Mouse (Mus musculus): ENCODE data around the gene Mfsd2b. TPM values are rescaled to one million over a fixed set of nuclear protein-coding genes. Genes with fewer than 3 reads are reported as not detected.
A peak's percentile ranks its signal among the peaks of the same experiment; 100 is the strongest.

Gene Mfsd2b
- polyA plus RNA-seq, 1 experiment = 162 TPM

DNA sequence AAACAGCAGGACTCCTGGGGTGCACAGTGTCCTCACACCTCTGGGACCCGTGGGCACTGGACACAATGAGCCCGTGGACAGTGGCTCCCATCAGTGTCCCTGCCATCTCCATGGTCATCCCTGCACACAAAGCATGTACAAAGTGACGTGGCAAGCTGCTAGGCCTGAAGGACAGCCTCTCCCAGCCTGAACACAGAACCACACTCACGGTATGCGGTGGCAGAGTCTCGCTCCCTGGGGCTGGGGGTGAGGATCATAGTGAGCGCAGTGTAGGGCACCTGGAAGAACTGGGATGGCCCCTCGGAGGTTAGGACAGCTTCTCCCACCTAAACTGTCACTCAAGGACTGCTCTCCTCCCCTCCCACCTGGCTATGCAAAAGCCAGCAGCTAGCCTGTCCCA, 5.2 kb downstream of the Mfsd2b start:
- TF ChIP-seq CTCF (IDR thresholded peaks at IDR 0.05; ENCODE audit: control insufficient read depth, insufficient read depth, low read length) (no peak), POLR2A (IDR thresholded peaks at IDR 0.05; ENCODE audit: borderline replicate concordance, control insufficient read depth, low read depth, low read length) (no peak)
- H3K27ac ChIP-seq (ENCODE audit: control insufficient read depth, insufficient read depth, low read depth, low read length, poor library complexity) = no peak overlapping the region
- no peak overlapping the region for H3K4me3 ChIP-seq (replicated peaks; ENCODE audit: control insufficient read depth, low read depth, low read length)
- no peaks in the 10 kb centered on the region for H3K4me1 ChIP-seq (ENCODE audit: control insufficient read depth, insufficient read depth, low read length)
- WGBS = 87% methylated on average over 8 of the region's 8 CpGs

DNA sequence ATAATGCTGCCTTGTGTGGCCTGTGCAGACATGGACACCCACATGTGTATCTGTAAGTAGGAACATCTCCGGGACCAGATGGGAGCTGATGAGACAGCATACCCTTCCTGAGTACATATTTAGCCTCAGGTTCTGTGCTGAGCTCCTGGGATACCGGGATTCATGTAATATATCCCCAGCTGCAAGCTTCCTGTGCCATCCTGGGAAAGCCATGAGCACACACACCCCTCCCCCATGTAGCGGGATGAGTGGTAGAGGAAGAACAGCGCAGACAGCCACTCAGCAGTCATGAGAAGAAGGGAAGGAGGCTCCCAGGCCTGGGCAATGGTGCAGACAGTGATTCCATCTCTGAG, 9.8 kb downstream of the Mfsd2b start:
- Histone ChIP-seq H3K4me1 (ENCODE audit: control insufficient read depth, insufficient read depth, low read length) (no peaks in the 10 kb centered on the region), H3K4me3 (replicated peaks; ENCODE audit: control insufficient read depth, low read depth, low read length) (no peak overlapping the region), H3K27ac (ENCODE audit: control insufficient read depth, insufficient read depth, low read depth, low read length, poor library complexity) (no peak overlapping the region)
- TF ChIP-seq POLR2A (IDR thresholded peaks at IDR 0.05; ENCODE audit: borderline replicate concordance, control insufficient read depth, low read depth, low read length) = no peak
- no peak for TF ChIP-seq CTCF (IDR thresholded peaks at IDR 0.05; ENCODE audit: control insufficient read depth, insufficient read depth, low read length)
- 84% methylated on average over 4 of the region's 4 CpGs for WGBS

DNA sequence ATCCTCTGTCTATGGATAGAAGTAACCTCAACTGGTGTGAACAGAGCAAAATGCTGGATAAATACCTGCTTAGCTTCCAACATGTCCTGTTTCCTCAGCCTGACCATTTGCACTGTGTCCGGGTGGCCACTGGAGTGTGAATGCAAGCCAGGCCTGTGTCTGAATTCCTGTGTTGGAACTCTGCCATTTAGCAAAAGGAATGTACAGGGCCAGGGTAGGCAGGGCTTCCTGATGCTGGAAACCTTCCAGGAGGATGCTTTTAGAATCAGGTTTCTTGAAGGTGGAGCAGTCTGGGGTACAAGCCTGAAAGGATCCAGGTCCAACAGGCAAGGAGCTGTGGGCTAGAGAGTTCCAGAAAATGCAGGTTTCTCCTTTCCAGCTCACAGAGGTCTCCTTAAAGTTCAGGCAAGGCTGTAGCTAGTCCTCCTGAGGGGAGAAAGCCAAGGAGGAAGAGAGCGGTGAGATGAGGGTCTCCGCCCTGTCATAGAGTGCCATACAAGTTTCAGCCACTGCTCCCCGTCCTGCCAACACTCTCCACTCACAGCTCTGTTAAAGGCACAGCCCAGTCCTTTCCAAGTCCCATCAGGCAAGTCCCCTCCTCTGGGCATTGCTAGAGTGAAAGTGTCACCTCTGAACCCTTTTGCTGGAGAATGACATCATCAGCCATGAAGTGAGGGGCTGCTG, 10.4 kb downstream of the Mfsd2b start:
- Histone ChIP-seq H3K4me1 (ENCODE audit: control insufficient read depth, insufficient read depth, low read length) (no peaks in the 10 kb centered on the region), H3K4me3 (replicated peaks; ENCODE audit: control insufficient read depth, low read depth, low read length) (no peak overlapping the region), H3K27ac (ENCODE audit: control insufficient read depth, insufficient read depth, low read depth, low read length, poor library complexity) (no peak overlapping the region)
- WGBS = 91% methylated on average over 4 of the region's 4 CpGs
- TF ChIP-seq POLR2A (IDR thresholded peaks at IDR 0.05; ENCODE audit: borderline replicate concordance, control insufficient read depth, low read depth, low read length) (no peak), CTCF (IDR thresholded peaks at IDR 0.05; ENCODE audit: control insufficient read depth, insufficient read depth, low read length) (no peak)

DNA sequence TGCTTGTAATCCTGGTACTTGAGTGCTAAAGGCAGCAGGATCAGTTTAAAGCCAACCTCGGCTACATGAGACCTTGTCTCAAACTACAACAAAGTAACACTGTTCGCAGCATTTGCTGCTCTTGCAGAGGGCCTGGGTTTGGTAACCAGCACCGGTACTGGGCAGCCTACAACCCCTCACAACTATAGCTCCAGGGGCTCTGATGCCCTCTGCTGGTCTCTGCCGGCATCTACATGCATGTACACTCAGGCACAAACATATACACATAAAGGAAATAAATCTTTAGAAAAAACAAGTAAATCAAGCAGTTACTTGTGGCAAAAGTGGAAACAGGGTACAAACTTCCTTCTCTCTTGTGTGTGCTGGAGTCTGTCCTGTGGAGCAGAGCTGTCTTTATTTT, 11.5 kb downstream of the Mfsd2b start:
- no peak overlapping the region for H3K27ac ChIP-seq (ENCODE audit: control insufficient read depth, insufficient read depth, low read depth, low read length, poor library complexity)
- H3K4me3 ChIP-seq (replicated peaks; ENCODE audit: control insufficient read depth, low read depth, low read length) = no peak overlapping the region
- no peak for TF ChIP-seq POLR2A (IDR thresholded peaks at IDR 0.05; ENCODE audit: borderline replicate concordance, control insufficient read depth, low read depth, low read length)
- peak; percentile 34; the same call in 1 of the 2 replicates for TF ChIP-seq CTCF (IDR thresholded peaks at IDR 0.05; ENCODE audit: control insufficient read depth, insufficient read depth, low read length)
- 91% methylated on average over 4 of the region's 4 CpGs for WGBS
- no peaks in the 10 kb centered on the region for H3K4me1 ChIP-seq (ENCODE audit: control insufficient read depth, insufficient read depth, low read length)

DNA sequence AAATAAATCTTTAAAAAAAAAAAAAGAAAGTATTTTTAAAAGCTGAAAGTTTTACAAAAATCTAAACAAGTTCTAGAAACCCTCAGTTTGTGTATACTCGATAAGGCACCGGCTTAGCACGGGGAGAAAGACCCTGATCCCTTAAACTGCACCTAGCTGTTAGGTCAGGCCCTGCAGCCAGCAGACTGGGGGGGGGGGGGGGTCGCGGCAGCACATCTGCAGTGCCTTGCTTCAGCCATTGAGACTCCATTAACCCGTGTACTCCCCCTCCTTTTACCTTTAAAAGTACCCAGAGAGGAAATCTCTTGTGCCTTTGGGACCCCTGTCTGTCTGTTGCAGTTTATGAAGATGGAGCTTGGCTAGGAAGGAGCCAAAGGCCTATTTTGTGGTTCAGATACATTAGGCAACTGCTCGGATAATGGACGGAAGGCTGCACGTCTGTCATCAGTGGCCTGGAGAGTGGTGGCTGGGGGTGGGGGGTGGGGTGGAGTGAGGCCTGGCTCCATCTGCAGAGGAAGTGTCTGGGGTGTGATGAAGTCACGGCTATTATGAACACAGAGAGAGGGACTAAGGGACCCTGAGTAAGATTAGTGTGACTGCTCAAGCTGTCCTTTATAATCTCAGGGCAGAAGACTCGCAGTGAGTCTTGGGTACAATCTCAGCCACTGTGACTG, 14.8 kb downstream of the Mfsd2b start:
- Histone ChIP-seq H3K4me3 (replicated peaks; ENCODE audit: control insufficient read depth, low read depth, low read length) (no peak overlapping the region), H3K27ac (ENCODE audit: control insufficient read depth, insufficient read depth, low read depth, low read length, poor library complexity) (no peak overlapping the region), H3K4me1 (ENCODE audit: control insufficient read depth, insufficient read depth, low read length) (no peaks in the 10 kb centered on the region)
- TF ChIP-seq POLR2A (IDR thresholded peaks at IDR 0.05; ENCODE audit: borderline replicate concordance, control insufficient read depth, low read depth, low read length) = no peak
- TF ChIP-seq CTCF (IDR thresholded peaks at IDR 0.05; ENCODE audit: control insufficient read depth, insufficient read depth, low read length) = no peak
- 46% methylated on average over 11 of the region's 11 CpGs for WGBS

DNA sequence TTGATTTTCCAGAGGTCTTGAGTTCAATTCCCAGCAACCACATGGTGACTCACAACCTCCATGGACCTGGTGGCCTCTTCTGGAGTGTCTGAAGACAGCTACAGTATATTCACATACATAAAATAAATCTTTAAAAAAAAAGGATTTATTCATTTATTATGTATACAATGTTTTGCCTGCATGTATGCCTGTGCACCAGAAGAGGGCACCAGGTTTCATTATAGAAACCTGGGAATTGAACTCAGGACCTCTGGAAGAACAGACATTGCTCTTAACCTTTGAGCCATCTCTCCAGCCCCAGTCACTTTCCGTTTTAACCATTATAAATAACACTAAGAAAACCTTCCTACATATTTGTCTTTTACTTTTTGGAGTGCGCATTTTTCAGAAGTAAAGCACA, 17.3 kb downstream of the Mfsd2b start:
- H3K4me1 ChIP-seq (ENCODE audit: control insufficient read depth, insufficient read depth, low read length) = no peaks in the 10 kb centered on the region
- no peak for TF ChIP-seq POLR2A (IDR thresholded peaks at IDR 0.05; ENCODE audit: borderline replicate concordance, control insufficient read depth, low read depth, low read length)
- TF ChIP-seq CTCF (IDR thresholded peaks at IDR 0.05; ENCODE audit: control insufficient read depth, insufficient read depth, low read length) = no peak
- H3K4me3 ChIP-seq (replicated peaks; ENCODE audit: control insufficient read depth, low read depth, low read length) = no peak overlapping the region
- WGBS = 90% methylated on average over 2 of the region's 2 CpGs
- no peak overlapping the region for H3K27ac ChIP-seq (ENCODE audit: control insufficient read depth, insufficient read depth, low read depth, low read length, poor library complexity)

DNA sequence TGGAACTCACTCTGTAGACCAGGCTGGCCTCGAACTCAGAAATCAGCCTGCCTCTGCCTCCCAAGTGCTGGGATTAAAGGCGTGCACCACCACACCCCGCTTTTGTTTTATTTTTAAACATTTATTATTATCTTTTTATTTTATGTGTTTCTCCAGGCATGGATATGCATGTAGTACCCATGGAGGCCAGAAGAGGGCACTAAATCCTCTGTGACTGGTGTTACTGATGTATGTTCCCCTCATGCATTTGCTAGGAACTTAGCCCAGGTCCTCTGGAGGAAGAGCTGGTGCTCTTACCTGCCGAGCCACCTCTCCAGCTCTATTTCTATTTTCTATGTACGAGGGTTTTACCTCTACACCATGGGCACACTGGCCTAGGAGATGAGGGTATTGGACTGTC, 18.0 kb downstream of the Mfsd2b start:
- TF ChIP-seq CTCF (IDR thresholded peaks at IDR 0.05; ENCODE audit: control insufficient read depth, insufficient read depth, low read length) (peak; percentile 23; the same call in 1 of the 2 replicates), POLR2A (IDR thresholded peaks at IDR 0.05; ENCODE audit: borderline replicate concordance, control insufficient read depth, low read depth, low read length) (no peak)
- 86% methylated on average over 5 of the region's 5 CpGs for WGBS
- no peak overlapping the region for H3K27ac ChIP-seq (ENCODE audit: control insufficient read depth, insufficient read depth, low read depth, low read length, poor library complexity)
- no peak overlapping the region for H3K4me3 ChIP-seq (replicated peaks; ENCODE audit: control insufficient read depth, low read depth, low read length)
- no peaks in the 10 kb centered on the region for H3K4me1 ChIP-seq (ENCODE audit: control insufficient read depth, insufficient read depth, low read length)

DNA sequence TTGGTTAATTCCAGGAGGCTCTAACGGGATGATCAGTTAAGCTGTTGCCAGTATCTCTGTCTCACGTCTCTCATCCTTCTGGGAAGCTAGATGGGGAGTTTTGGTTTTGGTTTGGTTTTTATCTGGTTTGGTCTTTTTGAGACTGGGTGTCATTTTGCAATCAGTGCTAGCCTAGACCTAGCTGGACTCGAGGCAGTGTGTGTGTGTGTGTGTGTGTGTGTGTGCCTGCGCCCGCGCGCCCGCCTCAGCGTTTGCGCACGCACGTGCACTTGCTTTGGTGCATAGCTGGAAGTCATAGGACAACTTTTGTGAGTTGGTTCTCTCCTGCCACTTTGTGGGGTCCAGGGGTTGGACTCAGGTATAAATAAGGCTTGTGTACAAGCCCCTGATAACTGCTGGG, 30.4 kb downstream of the Mfsd2b start:
- Histone ChIP-seq H3K4me1 (ENCODE audit: control insufficient read depth, insufficient read depth, low read length) (no peaks in the 10 kb centered on the region; the same call in 1 of the 2 replicates), H3K4me3 (replicated peaks; ENCODE audit: control insufficient read depth, low read depth, low read length) (peak overlapping the region; percentile 91), H3K27ac (ENCODE audit: control insufficient read depth, insufficient read depth, low read depth, low read length, poor library complexity) (no peak overlapping the region)
- TF ChIP-seq CTCF (IDR thresholded peaks at IDR 0.05; ENCODE audit: control insufficient read depth, insufficient read depth, low read length) (no peak), POLR2A (IDR thresholded peaks at IDR 0.05; ENCODE audit: borderline replicate concordance, control insufficient read depth, low read depth, low read length) (peak; percentile 25; the same call in 1 of the 2 replicates)
- WGBS = 0% methylated on average over 12 of the region's 12 CpGs
